Mouse (Mus musculus) bone marrow macrophage, adult 2 months (primary cell): ENCODE data around the gene Acp5. TPM values are rescaled to one million over a fixed set of nuclear protein-coding genes. Genes with fewer than 3 reads are reported as not detected.
"Not testable (repeated sequence)": the region's sequence is repeated elsewhere in the genome, so short reads cannot be mapped to it uniquely, and the experiment has no call there.

Source experiments
- H3K27ac ChIP-seq: 2 replicates; pipeline ENCODE4 v1.5.1; 2012; ENCODE audit warnings: low read depth, low read length; ENCODE audit not compliant: insufficient read depth
- H3K4me1 ChIP-seq: 2 replicates; pipeline ENCODE4 v1.6.1; 2012; ENCODE audit warnings: low read length; ENCODE audit not compliant: control insufficient read depth, insufficient read depth
- H3K4me3 ChIP-seq: 2 replicates; pipeline ENCODE4 v1.5.1; 2012; ENCODE audit warnings: mild to moderate bottlenecking, low read length, moderate library complexity; ENCODE audit not compliant: insufficient read depth
- CTCF ChIP-seq: IDR thresholded peaks from 2 replicates; pipeline ENCODE4 v1.5.1; 2012; ENCODE audit warnings: low read depth, mild to moderate bottlenecking, low read length, moderate library complexity
- POLR2A ChIP-seq: IDR thresholded peaks from 2 replicates; pipeline ENCODE4 v1.6.1; 2012; ENCODE audit warnings: mild to moderate bottlenecking, low read depth, low read length, borderline replicate concordance
- polyA plus RNA-seq: library from polyadenylated mRNA; stranded (reverse); fragments of >200 nt; gene quantifications from 2 replicates; pipeline ENCODE4 v1.2.4, GENCODE M21; 2012; ENCODE audit not compliant: missing spikeins, insufficient read depth, insufficient read length

The Acp5 gene
- polyA plus RNA-seq, 1 experiment = 9.9 TPM

DNA sequence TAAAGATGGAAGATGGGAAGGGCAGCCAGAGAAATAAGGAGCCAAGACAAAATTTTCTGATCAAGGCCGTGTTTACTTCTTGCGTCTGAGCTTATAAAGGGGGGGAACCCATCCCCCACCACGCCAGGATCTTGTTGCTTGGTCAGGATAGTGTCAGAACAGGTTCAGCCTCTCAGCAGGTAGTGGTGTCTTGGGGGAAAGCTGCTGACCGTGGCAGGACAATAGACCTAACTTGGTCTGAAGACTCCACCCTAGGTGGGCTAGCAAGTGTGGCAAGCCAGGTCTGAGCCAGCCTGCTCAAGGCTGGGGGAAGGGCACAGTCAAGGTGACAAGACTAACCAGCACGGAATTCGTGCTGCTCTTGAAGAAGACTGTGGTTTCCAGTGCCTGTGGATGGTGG, 25.8 kb upstream of the Acp5 start:
- no peak overlapping the region for H3K4me3 ChIP-seq
- no peak for TF ChIP-seq CTCF
- no peak for TF ChIP-seq POLR2A
- H3K4me1 ChIP-seq = peaks cover 3% of the 10 kb centered on the region
- no peak overlapping the region for H3K27ac ChIP-seq

DNA sequence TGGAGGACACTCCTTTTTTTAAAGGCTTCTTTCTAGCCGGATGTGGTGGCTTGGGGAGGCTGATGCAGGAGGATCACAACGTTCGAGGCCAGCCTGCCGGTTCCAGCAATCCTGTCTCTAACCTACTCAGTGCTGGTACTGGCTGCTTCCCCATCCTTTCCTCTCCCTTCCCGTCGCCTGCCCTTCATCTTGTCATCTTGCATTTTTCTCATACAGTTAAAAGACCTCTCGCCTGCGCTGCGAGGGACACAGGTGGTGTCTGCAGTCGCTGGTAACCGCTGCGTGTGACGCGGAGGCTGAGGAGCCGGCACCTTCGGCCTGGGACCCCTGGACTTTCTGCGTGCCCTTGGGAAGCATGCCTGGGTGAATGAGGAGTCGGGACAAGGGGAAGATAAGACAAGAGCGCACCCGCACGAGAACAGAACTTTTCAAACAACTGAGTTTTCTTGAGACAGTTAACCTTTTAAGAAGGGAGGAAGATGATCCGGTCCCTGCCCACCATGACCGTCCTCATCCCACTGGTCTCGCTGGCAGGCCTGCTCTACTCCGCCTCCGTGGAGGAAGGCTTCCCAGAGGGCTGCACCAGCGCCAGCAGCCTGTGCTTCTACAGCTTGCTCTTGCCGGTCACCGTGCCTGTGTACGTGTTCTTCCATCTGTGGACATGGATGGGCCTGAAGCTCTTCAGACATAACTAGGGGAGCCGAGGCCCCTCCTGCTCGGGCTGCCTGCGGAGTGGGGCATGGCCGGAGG, 22.2 kb upstream of the Acp5 start:
- peaks cover 9% of the 10 kb centered on the region for H3K4me1 ChIP-seq
- H3K27ac ChIP-seq = no peak overlapping the region
- peak overlapping the region; percentile 90 for H3K4me3 ChIP-seq
- no peak for TF ChIP-seq CTCF
- no peak for TF ChIP-seq POLR2A

DNA sequence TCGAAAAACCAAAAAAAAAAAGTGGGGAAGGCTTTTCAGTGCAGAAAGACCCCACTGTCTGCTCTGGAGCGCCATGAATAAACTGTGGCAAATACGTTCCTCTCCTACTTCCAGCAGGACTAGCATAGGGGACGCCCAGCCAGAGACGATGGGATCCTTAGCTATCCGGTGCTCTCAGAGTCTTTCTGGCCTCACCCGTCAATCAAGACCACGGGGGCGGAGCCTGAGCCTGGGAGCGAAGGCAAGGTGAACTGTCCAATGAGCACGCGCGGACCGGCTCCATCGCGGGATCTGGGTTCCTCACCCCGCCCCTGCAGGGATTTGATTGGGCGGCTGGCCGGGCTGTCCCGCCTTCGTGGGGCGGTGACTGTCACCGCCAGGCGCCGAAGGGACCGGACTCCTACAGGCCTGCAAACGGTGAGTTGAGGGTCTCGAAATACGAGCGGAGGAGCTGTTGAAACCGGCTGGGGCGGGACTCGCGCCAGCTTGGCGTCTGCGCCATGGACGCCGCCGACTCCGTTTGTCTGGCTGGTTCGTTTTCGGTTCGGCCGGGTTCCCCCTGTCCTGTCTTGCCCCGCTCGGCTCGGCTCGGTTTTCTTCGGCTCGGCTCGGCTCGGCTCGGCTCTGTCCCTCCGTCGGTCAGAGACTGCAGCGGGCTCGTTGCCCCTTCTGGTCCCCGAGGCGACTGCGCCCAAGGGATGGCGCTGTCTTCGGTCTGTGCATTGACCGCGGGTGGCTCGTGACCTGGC, 21.2 kb upstream of the Acp5 start, which contains the start of gene Pigyl:
Gene Pigyl (plus strand): TSS at position 350 of the 749 bp plus-strand sequence.
- Histone ChIP-seq H3K27ac (peak within 1 kb of the TSS; percentile 56; the same call in 1 of the 2 replicates), H3K4me1 (peaks cover 9% of the 10 kb centered on the region), H3K4me3 (peak within 1 kb of the TSS; percentile 90)
- TF ChIP-seq CTCF = no peak
- TF ChIP-seq POLR2A = no peak

DNA sequence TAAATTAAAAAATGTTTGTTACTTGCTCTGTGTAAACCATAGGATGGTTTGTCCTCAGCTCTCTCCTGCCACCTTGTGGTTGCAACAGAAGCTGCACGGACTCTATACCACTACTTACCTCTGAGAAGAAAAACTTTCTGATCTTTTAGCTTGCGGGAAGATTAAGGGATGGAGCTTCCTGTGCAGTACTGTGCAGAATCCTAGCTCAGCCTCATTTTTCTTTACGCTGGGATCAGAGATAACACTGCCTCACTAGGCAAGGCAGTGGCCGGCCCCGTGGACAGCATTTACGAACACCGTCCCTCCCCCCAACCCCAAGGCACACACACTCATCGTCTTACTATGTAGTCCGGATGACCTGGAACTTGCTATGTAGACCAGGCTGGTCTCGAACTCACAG, 20.1 kb upstream of the Acp5 start:
- TF ChIP-seq CTCF (no peak), POLR2A (no peak)
- no peak overlapping the region for H3K27ac ChIP-seq
- peak overlapping the region; percentile 23; the same call in 1 of the 2 replicates for H3K4me3 ChIP-seq
- peaks cover 12% of the 10 kb centered on the region for H3K4me1 ChIP-seq

DNA sequence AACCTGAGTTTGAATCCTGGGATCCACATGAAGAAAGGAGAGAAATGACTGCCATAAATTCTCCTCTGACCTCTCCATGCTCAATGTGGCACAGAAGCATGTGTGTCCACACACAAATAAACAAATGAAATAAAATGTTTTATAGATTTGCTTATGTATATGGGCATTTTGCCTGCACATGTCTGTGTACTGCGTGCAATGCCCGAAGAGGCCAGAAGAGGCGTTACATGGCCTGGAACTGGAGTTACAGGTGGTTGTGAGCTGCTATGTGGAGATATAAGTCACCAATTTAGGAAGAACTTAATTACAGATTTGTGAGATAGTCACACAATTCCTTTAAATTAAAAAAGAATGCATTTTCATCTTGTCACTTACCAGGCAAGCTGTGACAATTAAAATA, 18.3 kb upstream of the Acp5 start:
- Histone ChIP-seq H3K4me3 (no peak overlapping the region), H3K27ac (no peak overlapping the region), H3K4me1 (peaks cover 14% of the 10 kb centered on the region)
- TF ChIP-seq CTCF (no peak), POLR2A (no peak)

DNA sequence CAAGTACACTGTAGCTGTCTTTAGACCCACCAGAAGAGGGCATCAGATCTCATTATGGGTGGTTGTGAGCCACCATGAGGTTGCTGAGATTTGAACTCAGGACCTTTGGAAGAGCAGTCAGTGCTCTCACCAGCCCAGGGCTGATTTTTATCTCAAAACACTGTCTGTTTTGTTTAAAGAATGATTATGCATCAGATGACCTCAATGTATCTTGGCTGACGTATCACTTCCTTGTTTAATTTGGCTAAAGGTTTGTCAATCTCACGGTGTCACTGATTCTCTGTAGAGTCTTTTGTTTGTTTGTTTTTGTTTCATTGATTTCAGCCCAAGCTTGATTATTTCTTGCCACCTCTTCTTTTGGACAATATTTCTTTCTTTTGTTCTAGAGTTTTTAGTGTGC, 15.4 kb upstream of the Acp5 start:
- Histone ChIP-seq H3K4me3 (no peak overlapping the region), H3K27ac (no peak overlapping the region), H3K4me1 (peaks cover 8% of the 10 kb centered on the region)
- TF ChIP-seq CTCF (no peak), POLR2A (no peak)

DNA sequence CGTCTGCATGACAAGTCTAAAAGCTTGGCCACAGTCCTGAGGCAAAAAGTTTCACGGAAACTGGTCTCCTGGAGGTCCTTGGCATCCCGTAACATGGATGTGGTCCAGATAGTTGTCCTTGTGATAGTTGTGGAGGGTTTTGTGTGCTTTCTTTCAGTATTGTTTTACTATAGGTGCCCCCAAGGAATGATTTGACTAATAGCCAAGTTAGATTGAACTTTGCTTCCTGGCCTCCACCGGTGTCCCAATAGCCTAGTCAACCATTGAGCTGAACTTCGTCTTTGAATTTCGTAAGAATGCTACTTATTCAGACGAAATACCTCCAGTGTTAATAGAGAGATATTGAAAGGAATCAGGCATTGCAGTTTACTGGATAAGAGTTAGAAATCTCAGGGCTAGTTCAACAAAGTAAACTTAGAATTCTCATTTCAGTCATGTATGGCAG, 14.8 kb upstream of the Acp5 start:
- H3K4me3 ChIP-seq, H3K4me1 ChIP-seq, H3K27ac ChIP-seq: not testable (repeated sequence)

DNA sequence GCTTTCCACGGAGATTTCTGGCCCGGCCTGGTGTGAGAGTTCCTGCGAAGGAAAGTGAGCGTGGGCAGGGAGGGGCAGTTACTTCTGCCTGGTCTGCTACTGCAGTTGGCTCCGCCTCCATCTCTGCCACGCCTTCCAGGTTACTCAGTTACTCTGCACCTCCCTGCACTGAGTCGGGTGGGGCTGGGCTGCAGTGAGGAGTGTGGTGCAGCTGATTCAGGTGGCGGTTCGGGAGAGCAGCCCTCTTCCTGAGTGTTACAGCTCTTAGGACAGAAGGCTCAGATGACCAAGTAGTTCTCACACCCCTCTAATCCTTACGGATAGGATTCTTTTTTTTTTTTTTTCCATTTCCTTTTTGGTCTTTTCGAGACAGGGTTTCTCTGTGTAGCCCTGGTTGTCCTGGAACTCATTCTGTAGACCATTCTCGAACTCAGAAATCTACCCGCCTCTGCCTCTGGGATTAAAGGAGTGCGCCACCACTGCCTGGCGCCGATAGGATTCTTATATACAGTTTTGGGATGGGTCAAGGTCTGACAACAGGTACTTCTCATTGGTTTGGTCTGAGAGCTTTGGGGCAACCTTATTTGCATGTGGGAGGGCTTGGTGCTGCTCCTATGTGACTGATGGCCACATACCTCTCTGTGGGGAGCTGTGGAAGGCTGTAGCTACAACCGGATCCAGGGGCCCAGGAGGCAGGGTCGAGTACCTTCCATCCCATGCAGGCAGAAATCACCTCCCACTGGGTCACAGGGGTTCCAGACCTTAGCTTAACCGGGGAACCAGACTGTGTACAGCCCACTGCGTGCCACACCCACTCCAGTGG, 14.1 kb upstream of the Acp5 start:
- no peak overlapping the region for H3K4me3 ChIP-seq
- no peak overlapping the region for H3K27ac ChIP-seq

DNA sequence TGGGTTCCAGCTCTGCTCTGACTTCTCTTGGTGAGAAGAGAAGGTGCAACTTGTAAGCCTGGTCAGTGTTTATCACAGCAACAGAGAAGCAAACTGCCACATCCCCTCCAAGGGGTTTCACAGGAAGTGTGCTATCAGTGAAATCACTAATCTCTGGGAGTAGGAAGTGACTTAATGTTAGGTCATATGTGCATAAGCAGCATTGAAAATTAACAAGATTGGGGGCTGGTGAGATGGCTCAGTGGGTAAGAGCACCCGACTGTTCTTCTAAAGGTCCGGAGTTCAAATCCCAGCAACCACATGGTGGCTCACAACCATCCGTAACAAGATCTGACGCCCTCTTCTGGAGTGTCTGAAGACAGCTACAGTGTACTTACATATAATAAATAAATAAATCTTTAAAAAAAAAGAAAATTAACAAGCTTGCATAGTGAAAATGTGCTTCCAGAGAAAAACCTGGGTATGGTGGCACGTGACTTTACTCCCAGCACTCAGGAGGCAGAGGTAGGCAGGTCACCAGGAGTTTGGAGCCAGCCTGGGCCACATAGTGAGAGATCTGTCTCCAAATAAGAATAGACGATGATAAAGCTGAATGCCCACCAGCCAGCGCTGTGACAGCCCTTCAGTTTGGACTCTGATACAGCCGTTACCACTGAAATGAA, 8.9 kb upstream of the Acp5 start:
- Histone ChIP-seq H3K4me3 (no peak overlapping the region), H3K4me1 (peaks cover 2% of the 10 kb centered on the region; the same call in 1 of the 2 replicates), H3K27ac (no peak overlapping the region)
- no peak for TF ChIP-seq POLR2A
- TF ChIP-seq CTCF = no peak

More for the DNA sequence above, 14.1 kb upstream of the Acp5 start:
- TF ChIP-seq CTCF (no peak), POLR2A (no peak)
- peaks cover 5% of the 10 kb centered on the region for H3K4me1 ChIP-seq
